Mouse (Mus musculus) T-helper 1 cell (primary cell): ENCODE measurements at regions not wholly inside any gene's neighbourhood (a gene's known extent, or its start where the extent isn't known, plus 50 kb on each side); places are given as distances from the start of the nearest gene placed in this dataset.

Experiments used
- in situ Hi-C: fragments of 300-600 bp; cut with MboI, MseI; formaldehyde crosslinking; loops from one replicate; pipeline ENCODE4 v1.15.1; 2025; ENCODE audit warnings: high pct_unique_total_duplicates

- in situ Hi-C loops = no loop called here
Observed at GRCm38 (mm10) chr2:83105070-83105469, 161.6 kb downstream of the Fsip2 start.

GRCm38 (mm10) chr2:83126340-83126739 lies 182.9 kb downstream of the Fsip2 start:
- in situ Hi-C loops = loop anchor here (10.0 kb wide), 1 partner anchor 1268 kb away; no protein-coding TSS in a partner anchor

- in situ Hi-C loops = no loop called here
Observed at GRCm38 (mm10) chr2:83130709-83131108, 187.3 kb downstream of the Fsip2 start.

GRCm38 (mm10) chr2:83131285-83131852 lies 187.9 kb downstream of the Fsip2 start:
- in situ Hi-C loops = no loop called here

- in situ Hi-C loops = no loop called here
Observed at GRCm38 (mm10) chr2:83165853-83166252, 222.4 kb downstream of the Fsip2 start.
